Mouse (Mus musculus) adrenal gland (tissue): ENCODE data around the gene B3gnt8.

Experiments used
- intact Hi-C: fragments of 180-260 bp; cut with DNase I; formaldehyde crosslinking; loops from one replicate; pipeline ENCODE4 v1.15.1; 2025

The B3gnt8 gene

DNA sequence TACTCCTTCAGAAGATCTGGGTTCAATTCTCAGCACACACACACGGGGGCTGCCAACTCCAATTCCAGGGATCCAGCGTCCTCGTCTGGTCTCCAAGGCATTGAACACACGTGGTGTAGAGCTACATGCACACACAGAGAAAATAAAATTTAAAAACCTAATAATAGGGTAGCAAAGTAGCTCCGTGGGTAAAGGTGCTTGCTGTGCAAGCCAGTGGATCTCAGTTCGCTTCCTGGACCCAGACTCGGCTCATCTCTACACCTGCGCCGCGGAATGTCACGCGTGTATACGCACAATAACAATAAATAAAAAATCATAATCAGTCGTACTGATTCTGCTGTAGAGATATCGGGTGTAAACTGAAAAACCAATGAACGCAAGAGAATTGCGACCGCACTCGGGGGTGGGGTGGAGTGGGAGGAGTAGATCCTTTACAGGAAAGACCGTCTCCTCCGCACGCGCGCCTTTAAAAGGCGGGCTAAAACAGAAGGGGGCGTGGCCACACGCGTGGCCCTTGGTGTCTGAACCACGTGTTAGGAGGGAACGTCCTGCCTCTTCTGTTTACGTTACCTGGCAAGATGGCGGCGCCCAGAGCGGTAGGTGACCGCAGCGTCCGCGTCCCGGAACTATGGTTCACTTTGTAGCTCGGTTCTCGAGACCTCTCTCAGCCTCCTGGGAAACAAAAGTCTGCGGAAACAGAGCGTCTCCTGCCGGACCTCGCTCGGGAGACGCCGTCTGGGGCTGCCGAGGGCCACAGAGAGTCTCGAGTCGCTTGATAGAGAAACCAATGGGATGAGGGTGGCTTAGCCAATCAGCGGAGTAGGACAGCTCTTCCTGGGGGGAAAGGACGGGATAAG is 7.4 kb upstream of the B3gnt8 start, which contains the start of gene Dmac2:
Dmac2 (plus strand) TSS at position 550 of the 857 bp plus-strand sequence.
- intact Hi-C loops = no loop called here

DNA sequence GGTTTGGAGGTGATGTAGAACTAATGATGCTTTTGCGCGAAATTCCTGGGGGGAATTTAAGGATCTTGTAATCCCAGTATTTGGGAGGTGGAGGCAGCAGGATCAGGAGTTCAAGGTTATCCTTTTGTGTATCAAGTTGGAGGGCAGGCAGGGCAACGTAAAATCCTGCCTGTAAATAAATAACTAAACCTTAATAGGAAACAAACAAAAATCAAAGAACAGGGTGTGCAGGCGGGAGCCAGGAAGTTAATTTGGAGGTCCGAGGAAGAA is 6.8 kb upstream of the B3gnt8 start:
- intact Hi-C loops = no loop called here

DNA sequence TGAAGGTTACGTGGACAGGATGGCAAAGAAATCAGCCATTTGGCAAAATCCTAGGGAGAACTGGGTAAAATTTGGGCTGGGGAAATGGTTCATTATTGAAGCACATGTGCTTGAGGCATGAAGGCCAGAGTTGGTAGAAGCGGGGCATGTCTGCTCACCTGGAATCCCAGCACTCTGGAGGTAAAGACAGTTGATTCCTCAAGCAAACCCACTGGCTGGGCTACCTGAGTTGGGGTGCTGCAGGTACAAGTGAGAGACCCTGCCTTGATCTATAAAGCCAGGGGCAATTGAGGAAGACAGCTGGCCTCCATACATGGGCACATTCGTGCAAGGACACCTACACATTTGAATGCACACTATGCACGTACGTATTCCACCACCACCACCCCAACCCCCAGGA is 6.4 kb upstream of the B3gnt8 start:
- intact Hi-C loops = loop anchor here (5.0 to 10.0 kb wide), 2 partner anchors 42 to 1015 kb away; no protein-coding TSS in a partner anchor

DNA sequence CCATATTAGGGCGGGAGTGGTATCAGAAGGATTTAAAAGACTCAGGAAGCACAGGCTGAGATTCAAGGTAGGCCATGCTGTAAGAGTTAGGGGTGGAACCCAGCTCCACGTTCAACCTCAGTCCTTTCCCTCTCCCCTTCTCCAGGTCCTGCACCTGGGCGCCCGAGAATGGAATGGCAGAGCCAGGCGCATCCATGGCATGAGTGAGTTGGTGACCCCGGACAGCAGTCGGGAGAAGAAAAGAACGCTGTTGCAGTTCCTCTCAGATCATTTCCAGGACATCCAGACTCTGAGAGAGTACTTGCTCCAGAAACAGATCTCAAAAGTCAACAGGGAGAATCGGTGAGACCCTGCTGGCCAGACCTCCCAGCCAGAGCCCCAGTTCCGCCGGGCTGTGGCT is 5.7 kb upstream of the B3gnt8 start:
- intact Hi-C loops = loop anchor here (5.0 to 10.0 kb wide), 2 partner anchors 42 to 1016 kb away; no protein-coding TSS in a partner anchor

DNA sequence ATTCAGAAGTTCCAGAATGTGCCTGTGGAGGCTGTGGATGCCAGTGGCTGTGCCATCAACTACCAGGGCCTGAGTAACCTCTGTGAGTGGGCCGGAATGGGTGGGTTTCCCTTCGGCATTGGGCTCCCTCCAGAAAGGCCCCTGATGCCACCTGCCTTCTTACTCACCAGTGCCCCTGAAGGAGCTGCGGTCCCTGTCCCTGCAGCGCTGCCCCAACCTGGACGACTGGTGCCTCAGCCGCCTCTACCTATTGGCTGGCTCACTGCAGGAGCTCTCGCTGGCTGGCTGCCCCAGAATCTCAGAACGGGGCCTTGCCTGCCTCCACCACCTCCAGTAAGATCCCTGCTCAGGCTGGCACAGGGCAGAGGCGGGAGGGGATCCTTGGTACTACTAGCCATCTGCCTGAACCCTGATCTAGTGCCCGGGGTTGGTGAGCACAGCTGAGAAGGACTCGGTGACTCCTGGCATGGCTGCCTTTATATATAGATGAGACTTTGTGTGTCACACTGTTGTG is 2.5 kb upstream of the B3gnt8 start:
- intact Hi-C loops = loop anchor here (5.0 to 10.0 kb wide), 2 partner anchors 38 to 1019 kb away; no protein-coding TSS in a partner anchor

DNA sequence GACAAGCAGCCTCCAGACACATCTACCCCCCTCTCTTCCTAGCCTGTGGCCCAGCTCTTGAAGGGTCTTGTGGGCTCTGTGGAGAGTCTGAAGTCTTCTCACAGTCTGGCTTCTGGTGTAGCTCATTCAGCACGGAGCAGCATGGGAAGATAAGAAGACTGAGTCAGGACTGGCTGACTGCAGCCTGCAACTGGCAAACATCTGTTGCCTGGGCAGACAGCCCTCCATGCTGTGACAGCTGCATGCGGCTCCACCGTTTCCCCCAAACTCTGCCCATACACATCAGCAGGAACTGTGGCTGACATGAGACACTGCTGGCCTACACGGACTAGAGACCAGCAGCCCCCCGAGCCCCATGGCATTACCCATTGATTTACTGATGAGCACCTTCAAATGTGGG is 1.6 kb upstream of the B3gnt8 start:
- intact Hi-C loops = loop anchor here (5.0 to 10.0 kb wide), 2 partner anchors 37 to 1020 kb away; no protein-coding TSS in a partner anchor

DNA sequence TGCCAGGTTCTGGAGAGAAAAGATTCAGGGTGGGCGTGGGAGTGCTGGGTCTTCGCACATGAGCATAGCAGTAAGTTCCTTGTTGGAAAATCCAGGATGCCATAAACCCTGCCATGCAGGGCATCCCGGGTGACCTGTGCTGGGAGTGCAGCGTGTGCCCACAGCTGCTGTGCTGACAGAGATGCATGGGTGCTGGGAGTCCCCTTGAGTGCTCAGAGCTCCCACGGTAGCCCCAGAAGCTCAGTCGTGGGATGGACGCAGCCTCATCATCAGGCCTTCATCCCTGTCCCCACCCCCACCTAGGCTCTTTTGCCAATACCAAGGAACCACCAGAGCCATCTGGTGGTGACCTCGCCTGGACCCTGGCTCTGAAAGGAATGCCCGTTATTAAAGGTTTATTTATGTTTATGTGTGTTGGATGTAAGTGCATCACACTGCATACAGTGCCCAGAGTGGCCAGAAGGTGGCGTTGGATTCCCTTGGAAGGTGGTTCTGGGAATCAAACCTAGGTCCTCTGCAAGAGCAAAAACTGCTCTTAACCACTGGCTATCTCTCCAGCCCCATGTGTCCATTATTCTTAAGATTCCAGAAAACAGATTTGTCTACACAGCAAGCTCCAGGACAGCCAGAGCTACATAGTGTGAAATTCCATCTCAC is 732 bp upstream of the B3gnt8 start:
- intact Hi-C loops = loop anchor here (10.0 kb wide), 1 partner anchor 1021 kb away; no protein-coding TSS in a partner anchor

DNA sequence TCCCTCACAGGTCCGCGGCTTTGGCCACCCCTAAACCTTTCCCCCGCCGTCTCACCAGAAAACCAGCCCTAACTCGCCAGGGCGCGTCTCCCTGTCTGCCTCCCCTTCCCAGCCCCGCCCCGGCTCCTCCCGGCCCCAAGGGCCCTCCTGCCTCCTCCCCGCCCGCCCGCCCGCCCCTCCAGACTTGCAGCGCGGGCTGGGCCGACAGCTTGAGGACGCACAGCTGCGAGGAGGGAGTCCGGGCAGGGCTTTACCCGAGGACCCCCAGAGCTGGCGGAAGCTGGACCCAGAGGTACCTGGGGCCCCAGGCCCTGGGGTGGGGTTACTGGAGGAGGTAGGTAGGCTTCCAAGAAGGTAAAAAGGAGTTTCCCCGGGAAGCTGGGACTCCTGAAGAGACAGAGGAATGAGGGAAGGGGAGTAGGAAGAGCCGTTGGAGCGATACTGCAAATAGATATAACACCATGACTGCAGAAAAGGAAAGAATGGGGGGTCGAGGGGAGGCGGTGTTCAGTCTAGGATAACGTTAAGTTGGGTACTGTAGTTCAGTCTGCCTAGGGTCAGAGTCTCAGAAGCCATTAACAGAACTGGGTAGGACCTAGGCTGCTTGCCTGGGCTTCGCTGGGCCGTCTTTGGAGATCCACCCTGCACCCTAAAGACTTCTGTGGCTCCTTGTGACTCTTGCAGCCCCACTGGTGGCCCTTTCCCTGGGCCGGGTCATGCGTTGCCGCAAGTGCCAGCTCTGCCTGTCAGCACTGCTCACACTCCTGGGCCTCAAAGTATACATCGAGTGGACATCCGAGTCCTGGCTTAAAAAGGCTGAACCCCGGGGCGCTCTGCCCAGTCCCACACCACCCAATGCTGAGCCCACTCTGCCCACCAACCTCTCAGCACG is 1.2 kb downstream of the B3gnt8 start:
- intact Hi-C loops = loop anchor here (10.0 kb wide), 1 partner anchor 1023 kb away; no protein-coding TSS in a partner anchor

DNA sequence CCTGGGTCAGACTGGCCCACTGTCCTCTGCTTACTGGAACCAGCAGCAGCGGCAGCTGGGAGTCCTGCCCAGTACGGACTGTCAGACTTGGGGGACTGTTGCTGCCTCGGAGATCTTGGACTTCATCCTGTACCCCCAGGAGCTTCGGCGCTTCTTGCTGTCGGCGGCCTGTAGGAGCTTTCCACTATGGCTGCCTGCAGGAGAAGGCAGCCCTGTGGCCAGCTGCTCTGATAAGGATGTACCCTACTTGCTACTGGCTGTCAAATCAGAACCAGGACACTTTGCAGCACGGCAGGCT is 1.8 kb downstream of the B3gnt8 start:
- intact Hi-C loops = loop anchor here (10.0 kb wide), 1 partner anchor 1023 kb away; no protein-coding TSS in a partner anchor

DNA sequence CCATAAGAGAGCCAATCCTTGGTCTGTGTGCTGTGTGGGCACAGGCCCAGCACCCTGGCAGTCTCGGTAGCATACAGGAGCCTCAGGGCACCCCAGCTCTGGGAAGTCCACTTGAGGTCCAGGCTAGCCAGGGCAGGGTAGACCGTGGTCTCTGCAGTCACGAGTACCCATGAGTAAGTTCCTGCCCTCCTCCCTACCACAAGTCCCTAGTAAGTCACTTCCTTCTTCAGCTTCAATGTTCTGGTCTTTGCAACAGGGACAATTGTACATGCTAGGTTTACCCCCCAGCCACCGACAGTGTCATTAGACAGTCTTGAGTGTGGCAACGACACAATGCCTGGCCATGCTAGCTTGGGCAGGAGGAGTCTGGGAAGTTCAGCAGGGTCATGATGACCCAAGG is 6.2 kb downstream of the B3gnt8 start:
- intact Hi-C loops = loop anchor here (5.0 kb wide), 1 partner anchor 35 kb away; no protein-coding TSS in a partner anchor

DNA sequence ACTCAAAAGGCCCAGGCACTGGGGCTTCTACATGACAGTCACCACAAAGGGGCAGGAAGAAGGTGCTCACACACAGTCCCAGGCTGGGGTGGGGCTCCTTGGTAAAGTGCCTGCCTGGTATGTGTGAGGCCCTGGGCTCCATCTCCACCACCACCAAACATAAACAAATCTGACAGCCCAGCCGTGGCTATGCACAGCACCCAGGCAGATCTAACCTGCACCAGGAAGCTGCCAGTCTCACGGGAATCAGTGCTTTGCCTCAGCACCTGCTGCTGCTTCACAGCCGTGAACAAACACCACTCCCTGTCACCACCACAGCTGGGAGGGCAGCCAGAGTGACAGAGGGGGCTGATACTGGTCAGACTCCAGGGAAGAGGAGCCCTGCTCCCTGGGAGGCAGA is 9.9 kb downstream of the B3gnt8 start:
- intact Hi-C loops = no loop called here

DNA sequence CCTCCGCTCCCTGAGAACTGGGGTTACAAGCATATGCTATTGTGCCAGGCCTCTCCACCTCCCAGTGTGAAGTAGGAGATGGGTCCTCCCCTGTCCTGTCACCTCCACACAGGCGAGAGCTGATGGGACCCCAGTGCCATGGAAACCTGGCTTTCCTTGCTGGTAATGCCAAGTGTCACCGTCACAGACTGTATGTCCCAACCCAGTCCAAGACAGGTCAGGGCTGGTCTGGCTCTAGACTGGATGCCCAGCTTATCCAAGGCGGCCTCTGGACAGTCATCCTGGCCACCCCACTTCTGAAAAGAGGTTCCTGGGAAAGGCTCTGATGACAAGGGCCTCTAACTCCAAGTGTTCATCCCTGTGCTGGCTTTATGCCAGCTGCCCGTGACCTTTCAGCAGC is 10.6 kb downstream of the B3gnt8 start:
- intact Hi-C loops = no loop called here

DNA sequence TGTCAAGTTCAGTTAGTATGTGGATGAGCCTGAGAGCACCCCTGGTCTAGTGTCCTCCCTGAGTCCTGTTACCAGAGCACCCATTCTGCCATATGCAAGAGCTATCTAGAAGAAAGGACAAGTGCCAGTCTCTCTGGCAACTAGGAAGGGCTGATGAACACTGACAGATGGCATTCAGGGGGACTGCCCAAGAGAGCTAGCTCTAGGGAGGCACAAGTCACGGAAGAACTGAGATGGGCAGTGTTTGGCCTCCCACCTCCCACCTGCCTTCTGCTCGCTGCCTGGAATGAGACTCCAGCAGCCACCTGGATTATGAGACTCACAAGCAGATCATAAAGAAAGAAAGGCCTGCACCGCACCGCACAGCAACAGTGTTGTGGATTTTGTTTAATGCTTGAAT is 13.3 kb downstream of the B3gnt8 start:
- intact Hi-C loops = no loop called here

DNA sequence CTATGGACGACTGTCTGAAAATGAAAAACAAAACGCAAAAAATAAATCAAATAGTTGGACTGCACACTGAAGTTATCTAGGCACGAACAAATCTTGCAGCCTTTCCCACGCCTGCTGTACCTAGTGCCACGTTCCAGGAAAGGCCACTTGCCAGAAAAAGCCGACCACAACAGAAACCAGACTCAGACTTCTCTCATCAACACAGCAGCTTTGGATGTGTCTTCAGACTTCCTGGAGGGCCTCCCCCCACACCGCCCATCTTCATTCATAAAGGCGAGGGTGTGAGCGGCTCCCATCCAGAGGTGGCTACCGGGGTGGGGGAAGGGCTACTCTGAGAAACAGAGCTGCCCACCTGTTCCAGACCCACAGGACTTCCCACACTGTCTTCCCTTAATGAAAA is 17.7 kb downstream of the B3gnt8 start:
- intact Hi-C loops = no loop called here

DNA sequence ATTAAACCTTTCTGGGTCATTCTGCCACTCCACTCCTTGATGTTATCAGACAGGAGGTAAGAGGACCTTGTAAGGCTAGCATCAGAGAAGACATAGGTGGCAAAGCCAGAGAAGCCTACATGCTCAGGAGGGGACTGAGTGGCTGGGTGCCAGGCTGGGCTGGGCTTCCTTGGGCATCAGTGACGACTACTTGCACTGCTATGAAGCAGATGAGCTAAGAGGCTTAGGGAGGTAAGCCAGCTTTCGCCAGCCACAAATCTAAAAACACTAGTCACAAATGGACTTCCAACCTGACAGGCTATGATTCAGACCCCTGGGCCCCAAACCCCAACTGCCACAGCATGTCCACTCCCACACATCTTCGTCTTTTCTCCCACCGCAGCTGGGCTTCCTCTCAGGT is 18.2 kb downstream of the B3gnt8 start:
- intact Hi-C loops = no loop called here

DNA sequence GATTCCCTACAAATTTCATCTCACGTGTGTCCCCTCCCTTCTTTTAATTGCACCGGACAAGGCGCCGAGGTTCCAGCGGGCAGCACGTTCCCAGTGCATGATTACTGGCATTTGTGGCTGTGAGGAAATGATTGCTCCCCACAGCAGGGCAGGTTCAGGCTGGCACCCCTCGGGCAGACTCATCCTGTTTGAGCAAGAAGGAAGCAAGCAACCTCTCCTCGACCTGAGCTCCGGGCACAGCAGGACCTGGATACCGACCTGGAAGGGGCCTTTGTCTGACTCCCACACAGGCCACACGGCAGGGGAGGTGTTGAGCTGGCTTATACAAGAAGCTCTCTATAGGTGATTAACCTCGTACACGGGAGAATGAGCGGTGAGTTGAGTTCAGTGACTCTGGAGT is 18.6 kb downstream of the B3gnt8 start:
- intact Hi-C loops = no loop called here

DNA sequence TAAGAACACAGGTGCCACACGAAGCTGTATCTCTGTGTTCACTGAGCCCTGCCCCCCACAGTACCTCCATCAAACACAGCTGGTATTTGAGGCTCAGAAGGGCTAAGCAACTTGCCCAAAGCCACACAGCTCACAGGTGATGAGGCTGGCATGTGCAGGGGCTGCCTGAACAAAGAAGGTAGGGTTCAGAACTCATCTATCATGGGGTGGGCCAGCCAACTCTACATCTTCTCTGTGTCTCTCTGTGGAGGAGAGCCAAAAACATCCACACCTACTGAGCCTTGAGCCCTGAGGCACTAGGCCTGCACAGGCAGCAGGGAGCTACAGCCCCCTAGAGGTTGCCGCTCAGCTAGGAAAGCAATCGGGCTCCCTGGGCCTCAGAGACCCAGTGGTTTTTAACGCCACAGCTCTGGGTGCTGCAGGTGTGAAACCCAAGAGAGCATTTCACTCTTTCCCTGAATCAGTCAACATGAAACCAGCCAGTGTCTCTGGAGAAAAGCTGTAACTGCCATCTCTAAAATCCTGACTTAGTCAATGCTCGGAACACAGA is 21.2 kb downstream of the B3gnt8 start:
- intact Hi-C loops = no loop called here

DNA sequence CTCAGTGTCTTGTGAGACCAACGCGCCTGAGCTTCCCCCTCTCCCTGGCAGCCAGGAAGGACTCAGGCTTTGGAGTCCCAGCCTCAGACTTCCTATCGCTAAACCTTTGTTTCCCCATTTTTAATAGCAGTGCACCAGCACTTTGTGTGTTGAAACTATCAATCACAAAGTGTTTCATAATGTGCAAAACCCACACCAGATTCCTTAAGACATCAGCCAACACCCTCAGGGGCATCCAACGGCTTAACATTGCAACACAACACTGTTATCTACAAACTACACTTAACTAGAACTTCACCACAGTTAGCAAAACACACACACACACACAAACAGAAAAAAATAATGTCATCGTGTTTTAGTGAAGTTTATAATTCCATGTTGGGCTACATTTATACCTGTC is 23.4 kb downstream of the B3gnt8 start:
- intact Hi-C loops = no loop called here

DNA sequence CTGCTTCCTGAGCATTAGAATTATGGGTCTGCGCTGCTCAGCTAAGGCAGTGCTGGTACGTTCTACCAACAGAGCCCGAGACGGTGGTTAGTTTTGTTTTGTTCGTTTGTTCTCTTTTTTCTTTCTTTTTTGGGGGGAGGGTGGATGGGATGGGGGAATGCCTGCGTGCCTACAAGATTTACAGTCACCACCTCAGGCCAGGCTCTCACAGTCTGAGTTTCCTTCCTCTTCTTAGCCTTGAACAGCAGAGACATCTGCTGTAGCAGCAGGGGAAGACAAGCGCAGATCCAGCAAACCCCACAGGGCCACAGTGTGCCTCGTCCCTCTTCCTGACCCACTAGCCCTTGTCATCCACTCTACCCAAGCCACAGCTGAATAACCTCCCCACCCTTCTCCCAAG is 24.8 kb downstream of the B3gnt8 start:
- intact Hi-C loops = no loop called here

DNA sequence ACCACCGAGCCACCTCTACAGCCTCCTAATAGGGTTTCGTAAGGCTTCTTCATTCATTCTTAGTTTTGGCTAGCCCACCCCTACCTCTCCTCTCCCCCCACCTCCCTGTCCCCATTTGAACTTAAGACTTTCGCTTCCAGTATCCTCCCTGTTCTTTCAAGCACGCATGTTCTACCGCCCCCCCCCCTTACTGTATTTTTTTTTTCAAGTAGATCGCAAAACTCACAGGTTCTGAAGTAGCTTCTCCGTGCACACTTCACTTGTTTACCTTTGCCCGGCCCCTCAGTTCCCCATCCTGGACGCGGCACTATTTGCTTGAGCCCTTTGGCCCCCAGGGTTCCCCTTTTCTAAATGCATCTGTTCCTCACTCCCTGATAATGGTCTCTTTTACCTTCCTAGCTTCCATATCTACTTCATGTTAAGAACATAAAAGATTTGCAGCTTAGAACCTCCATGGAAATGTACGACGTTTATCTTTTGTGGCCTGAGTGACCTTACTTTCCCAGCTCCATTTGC is 25.8 kb downstream of the B3gnt8 start:
- intact Hi-C loops = no loop called here
